Mouse (Mus musculus): ENCODE measurements around the gene Vwa7. TPM values are rescaled to one million over a fixed set of nuclear protein-coding genes. Genes with fewer than 3 reads are reported as not detected.

The Vwa7 gene
- polyA plus RNA-seq, 1 experiment, result 0.05 TPM

DNA sequence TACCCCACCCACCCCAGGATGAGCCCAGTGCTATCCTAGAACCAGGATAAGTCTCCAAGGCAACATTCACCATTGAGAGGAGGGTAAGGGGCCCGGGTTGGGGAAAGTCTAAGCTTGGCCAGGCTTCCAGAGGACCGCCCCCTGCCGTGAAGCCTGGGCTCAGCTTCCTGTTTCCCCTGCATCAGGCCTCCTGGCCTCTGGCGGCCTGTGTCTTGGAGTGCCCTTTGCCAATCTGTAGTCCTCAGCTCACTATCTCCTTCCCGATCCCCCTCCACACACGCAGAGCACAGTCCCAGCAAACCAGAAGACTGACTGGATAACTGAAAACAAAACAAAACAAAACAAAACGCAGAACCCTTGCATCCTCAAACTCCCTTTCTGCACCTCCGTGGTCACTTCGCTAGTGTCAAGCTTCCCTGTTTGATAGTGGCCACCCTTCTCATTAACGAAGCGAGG lies 33.2 kb downstream of the Vwa7 start, which contains the start of gene Clic1:
TSS of gene Clic1 (plus strand) at position 406 of the 456 bp plus-strand sequence.
- Histone ChIP-seq H3K27me3 (ENCODE audit: control insufficient read depth, insufficient read depth, insufficient read length) (no peaks in the 10 kb centered on the region), H3K79me2 (ENCODE audit: control insufficient read depth, insufficient read depth) (peaks cover 43% of the 10 kb centered on the region), H3K4me3 (peak within 1 kb of the TSS; percentile 96), H3K4me2 (ENCODE audit: low read depth) (peak within 1 kb of the TSS; percentile 86), H3K36me3 (ENCODE audit: control insufficient read depth, insufficient read depth) (peaks cover 24% of the 10 kb centered on the region), H3ac (ENCODE audit: control insufficient read depth, insufficient read length) (peak within 1 kb of the TSS; percentile 1)
- peak; percentile 45 for TF ChIP-seq POLR2AphosphoS2 (IDR thresholded peaks at IDR 0.05; ENCODE audit: insufficient read length, low read depth)
- TF ChIP-seq MYOG (IDR thresholded peaks at IDR 0.05; ENCODE audit: control insufficient read depth in 1 of 3, insufficient read depth in 1 of 3, insufficient read length in 2 of 3, low read depth in 2 of 3), result no peak
- TF ChIP-seq POLR2A (IDR thresholded peaks at IDR 0.05; ENCODE audit: insufficient read length, low read depth), result peak; percentile 47

DNA sequence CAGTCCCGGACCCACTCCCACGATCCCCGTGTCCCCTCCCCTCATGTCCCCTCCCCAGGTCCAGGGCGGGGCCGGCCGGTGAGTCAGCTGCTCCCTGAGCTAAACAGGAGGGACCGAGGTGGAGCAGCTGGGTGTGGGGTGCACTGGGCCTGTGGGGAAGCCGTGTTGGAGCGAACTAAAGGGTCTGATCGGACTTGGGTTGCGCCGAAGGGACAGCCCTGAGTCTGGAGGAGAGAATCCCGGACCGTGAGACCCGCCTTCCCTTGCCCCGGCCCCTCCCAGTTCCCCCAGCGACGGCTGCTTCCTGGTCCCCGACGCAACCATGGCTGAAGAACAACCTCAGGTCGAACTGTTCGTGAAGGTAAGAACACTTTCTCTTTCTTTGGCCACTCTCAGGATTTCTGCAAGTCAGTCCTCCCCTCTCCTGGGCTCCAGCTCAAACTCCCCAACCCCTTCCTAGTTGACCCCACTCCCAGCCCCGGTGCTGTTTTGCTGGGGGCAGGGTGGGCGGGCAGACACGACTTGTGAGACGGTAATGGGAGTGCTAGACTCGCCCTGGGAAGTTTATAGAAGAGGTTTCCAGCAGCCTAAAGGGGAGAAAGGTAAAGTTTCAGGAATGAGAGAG lies 33.9 kb downstream of the Vwa7 start:
- TF ChIP-seq SRF (IDR thresholded peaks at IDR 0.05; ENCODE audit: control insufficient read depth, insufficient read length, low read depth) (no peak), TCF3 (IDR thresholded peaks at IDR 0.05; ENCODE audit: insufficient read length, low read depth) (no peak), MAX (IDR thresholded peaks at IDR 0.05; ENCODE audit: low read depth) (no peak), CEBPB (IDR thresholded peaks at IDR 0.05; ENCODE audit: insufficient read depth, poor library complexity, severe bottlenecking) (no peak), MYOD1 (IDR thresholded peaks at IDR 0.05; ENCODE audit: control insufficient read depth in 1 of 3, insufficient read length in 2 of 3, low read depth in 2 of 3) (peak in 2 of 3 experiments; percentile 25 to 63), MYOG (IDR thresholded peaks at IDR 0.05; ENCODE audit: control insufficient read depth in 1 of 3, insufficient read depth in 1 of 3, insufficient read length in 2 of 3, low read depth in 2 of 3) (peak in 2 of 3 experiments; percentile 40 to 68), USF1 (IDR thresholded peaks at IDR 0.05; ENCODE audit: low read depth) (no peak), TCF12 (IDR thresholded peaks at IDR 0.05; ENCODE audit: insufficient read depth, poor library complexity, severe bottlenecking) (no peak), REST (IDR thresholded peaks at IDR 0.05; ENCODE audit: insufficient read depth, insufficient read length) (no peak), POLR2A (IDR thresholded peaks at IDR 0.05; ENCODE audit: insufficient read length, low read depth) (peak; percentile 88), E2F4 (IDR thresholded peaks at IDR 0.05; ENCODE audit: insufficient read depth) (no peak), POLR2AphosphoS2 (IDR thresholded peaks at IDR 0.05; ENCODE audit: insufficient read length, low read depth) (peak; percentile 89)
- Histone ChIP-seq H3K79me2 (ENCODE audit: control insufficient read depth, insufficient read depth) (peaks cover 47% of the 10 kb centered on the region), H3K27me3 (ENCODE audit: control insufficient read depth, insufficient read depth, insufficient read length) (no peaks in the 10 kb centered on the region), H3K36me3 (ENCODE audit: control insufficient read depth, insufficient read depth) (peaks cover 28% of the 10 kb centered on the region), H3ac (ENCODE audit: control insufficient read depth, insufficient read length) (peak overlapping the region; percentile 1), H3K4me2 (ENCODE audit: low read depth) (peak overlapping the region; percentile 86), H3K4me3 (peak overlapping the region; percentile 96)

DNA sequence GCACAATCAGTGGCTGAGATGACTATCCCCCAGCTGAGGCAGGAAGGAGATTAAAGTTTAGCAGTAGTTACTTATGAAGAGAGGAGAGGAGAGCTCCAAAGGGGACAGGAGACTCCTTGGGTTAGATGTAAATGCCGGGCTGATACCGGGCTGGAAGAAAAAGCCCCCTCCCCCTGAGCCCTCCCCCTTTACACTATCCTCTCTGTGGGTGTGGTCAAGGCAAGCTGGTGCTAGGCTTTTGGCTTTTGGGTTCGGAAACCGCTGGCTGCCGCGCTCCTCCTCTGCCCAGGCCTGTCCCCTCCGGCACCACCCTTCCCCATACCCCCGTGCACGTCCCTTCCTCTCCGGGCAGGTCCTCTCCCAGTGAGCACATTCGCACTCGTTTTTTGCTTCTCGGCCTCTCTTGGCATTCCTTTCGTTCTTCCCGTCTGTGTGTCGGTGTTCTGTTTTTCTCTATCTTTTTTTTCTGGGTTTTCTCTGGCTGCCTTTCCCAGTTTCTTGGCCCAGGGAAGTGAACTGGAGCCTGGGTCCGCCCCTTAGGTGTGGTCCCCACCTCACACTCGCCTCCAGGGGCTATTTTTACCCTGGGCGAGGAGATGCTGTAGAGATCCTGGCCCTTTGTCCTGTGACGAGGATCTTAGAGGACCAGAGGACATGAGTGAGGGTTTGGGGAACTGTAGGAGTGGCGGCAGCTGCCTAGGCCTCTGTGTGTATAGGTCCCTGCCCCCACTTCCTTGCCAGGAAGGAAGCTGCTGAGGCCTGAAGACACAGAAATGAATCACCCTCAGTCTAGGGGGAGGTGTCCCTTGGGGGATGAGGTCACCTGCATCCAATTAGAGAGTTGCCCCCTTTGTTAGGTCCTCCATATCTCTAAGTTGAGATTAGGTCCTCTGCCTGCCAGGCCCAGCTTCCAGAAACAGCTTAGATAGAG lies 35.0 kb downstream of the Vwa7 start:
- no peak for TF ChIP-seq MAX (IDR thresholded peaks at IDR 0.05; ENCODE audit: low read depth)
- peak; percentile 77 for TF ChIP-seq POLR2AphosphoS2 (IDR thresholded peaks at IDR 0.05; ENCODE audit: insufficient read length, low read depth)
- TF ChIP-seq MYOD1 (IDR thresholded peaks at IDR 0.05; ENCODE audit: control insufficient read depth in 1 of 3, insufficient read length in 2 of 3, low read depth in 2 of 3), result peak; percentile 12 to 70 (median 40)
- TF ChIP-seq TCF3 (IDR thresholded peaks at IDR 0.05; ENCODE audit: insufficient read length, low read depth), result no peak
- TF ChIP-seq SRF (IDR thresholded peaks at IDR 0.05; ENCODE audit: control insufficient read depth, insufficient read length, low read depth), result no peak
- TF ChIP-seq TCF12 (IDR thresholded peaks at IDR 0.05; ENCODE audit: insufficient read depth, poor library complexity, severe bottlenecking), result no peak
- peak in 1 of 3 experiments; percentile 60 for TF ChIP-seq MYOG (IDR thresholded peaks at IDR 0.05; ENCODE audit: control insufficient read depth in 1 of 3, insufficient read depth in 1 of 3, insufficient read length in 2 of 3, low read depth in 2 of 3)
- no peak for TF ChIP-seq USF1 (IDR thresholded peaks at IDR 0.05; ENCODE audit: low read depth)
- no peak for TF ChIP-seq E2F4 (IDR thresholded peaks at IDR 0.05; ENCODE audit: insufficient read depth)
- no peak for TF ChIP-seq CEBPB (IDR thresholded peaks at IDR 0.05; ENCODE audit: insufficient read depth, poor library complexity, severe bottlenecking)
- TF ChIP-seq REST (IDR thresholded peaks at IDR 0.05; ENCODE audit: insufficient read depth, insufficient read length), result no peak
- peak; percentile 65 for TF ChIP-seq POLR2A (IDR thresholded peaks at IDR 0.05; ENCODE audit: insufficient read length, low read depth)
- H3K79me2 ChIP-seq (ENCODE audit: control insufficient read depth, insufficient read depth), result peaks cover 47% of the 10 kb centered on the region
- peak overlapping the region; percentile 96 for H3K4me3 ChIP-seq

DNA sequence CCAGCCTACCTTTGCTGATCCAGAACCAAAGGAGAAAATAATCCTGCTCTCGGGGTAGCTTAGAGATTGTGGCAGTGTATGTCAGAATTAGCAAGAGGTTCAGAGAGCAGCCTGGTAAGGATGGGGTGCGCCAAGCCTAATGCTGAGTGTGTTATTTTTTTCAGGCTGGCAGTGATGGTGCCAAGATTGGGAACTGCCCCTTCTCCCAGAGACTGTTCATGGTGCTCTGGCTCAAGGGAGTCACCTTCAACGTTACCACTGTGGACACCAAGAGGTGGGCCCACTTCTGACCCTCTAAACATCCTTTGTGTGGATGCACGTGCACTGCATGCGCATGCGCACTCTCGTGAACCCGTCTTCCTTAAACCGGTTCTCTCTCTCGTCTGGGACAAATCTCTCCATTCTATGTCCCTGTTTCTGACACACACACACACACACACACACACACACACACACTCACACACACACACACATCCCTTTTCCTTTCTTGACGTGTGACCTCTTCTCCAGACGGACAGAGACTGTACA lies 36.0 kb downstream of the Vwa7 start:
- no peak for TF ChIP-seq MYOG (IDR thresholded peaks at IDR 0.05; ENCODE audit: control insufficient read depth in 1 of 3, insufficient read depth in 1 of 3, insufficient read length in 2 of 3, low read depth in 2 of 3)
- TF ChIP-seq REST (IDR thresholded peaks at IDR 0.05; ENCODE audit: insufficient read depth, insufficient read length), result no peak
- TF ChIP-seq TCF3 (IDR thresholded peaks at IDR 0.05; ENCODE audit: insufficient read length, low read depth), result no peak
- TF ChIP-seq E2F4 (IDR thresholded peaks at IDR 0.05; ENCODE audit: insufficient read depth), result no peak
- TF ChIP-seq CEBPB (IDR thresholded peaks at IDR 0.05; ENCODE audit: insufficient read depth, poor library complexity, severe bottlenecking), result no peak
- no peak for TF ChIP-seq SRF (IDR thresholded peaks at IDR 0.05; ENCODE audit: control insufficient read depth, insufficient read length, low read depth)
- no peak for TF ChIP-seq USF1 (IDR thresholded peaks at IDR 0.05; ENCODE audit: low read depth)
- no peak for TF ChIP-seq MYOD1 (IDR thresholded peaks at IDR 0.05; ENCODE audit: control insufficient read depth in 1 of 3, insufficient read length in 2 of 3, low read depth in 2 of 3)
- no peak for TF ChIP-seq POLR2AphosphoS2 (IDR thresholded peaks at IDR 0.05; ENCODE audit: insufficient read length, low read depth)
- no peak for TF ChIP-seq TCF12 (IDR thresholded peaks at IDR 0.05; ENCODE audit: insufficient read depth, poor library complexity, severe bottlenecking)
- no peak for TF ChIP-seq POLR2A (IDR thresholded peaks at IDR 0.05; ENCODE audit: insufficient read length, low read depth)
- TF ChIP-seq MAX (IDR thresholded peaks at IDR 0.05; ENCODE audit: low read depth), result no peak
- Histone ChIP-seq H3K4me3 (peak overlapping the region; percentile 96), H3K36me3 (ENCODE audit: control insufficient read depth, insufficient read depth) (peaks cover 37% of the 10 kb centered on the region), H3K27me3 (ENCODE audit: control insufficient read depth, insufficient read depth, insufficient read length) (no peaks in the 10 kb centered on the region), H3ac (ENCODE audit: control insufficient read depth, insufficient read length) (peak overlapping the region; percentile 1), H3K79me2 (ENCODE audit: control insufficient read depth, insufficient read depth) (peaks cover 47% of the 10 kb centered on the region), H3K4me2 (ENCODE audit: low read depth) (peak overlapping the region; percentile 86)

More for the DNA sequence above, 35.0 kb downstream of the Vwa7 start:
- peak overlapping the region; percentile 86 for H3K4me2 ChIP-seq (ENCODE audit: low read depth)
- H3ac ChIP-seq (ENCODE audit: control insufficient read depth, insufficient read length), result peak overlapping the region; percentile 1
- no peaks in the 10 kb centered on the region for H3K27me3 ChIP-seq (ENCODE audit: control insufficient read depth, insufficient read depth, insufficient read length)
- peaks cover 37% of the 10 kb centered on the region for H3K36me3 ChIP-seq (ENCODE audit: control insufficient read depth, insufficient read depth)

Data from myocyte (in vitro differentiated cells).